ENCODE assay signal across 28 mouse cellular contexts in genomic region chr15:31660133-31660795, GRCm38 (mm10). TPM values are rescaled to one million over a fixed set of nuclear protein-coding genes. Genes with fewer than 3 reads are reported as not detected.
A peak's percentile ranks its signal among the peaks of the same experiment; 100 is the strongest.
DNase-seq lines count a peak whose midpoint lies in the region; ATAC-seq and TF ChIP-seq lines count a peak whose summit lies in the region.
"Had no signal": no experiment of that assay in that cellular context is flagged by ENCODE, and none has a peak within 500 bp of the region (broad histone marks: within the 10 kb centered on the region; RNA-seq: fewer than 3 reads in every experiment).

No protein-coding gene starts in this region.

- H3K4me2 ChIP-seq in forebrain, postnatal 0 days (ENCODE audit: low read depth), result no peak overlapping the region
- H3K4me2 ChIP-seq in kidney, embryonic 14.5 days (replicated peaks; ENCODE audit: low read depth, low read length), result no peak overlapping the region
- H3K4me2 ChIP-seq in midbrain, embryonic 15.5 days, result no peak overlapping the region
- no peak overlapping the region for H3K4me2 ChIP-seq in midbrain, embryonic 11.5 days
- H3K4me2 ChIP-seq: heart, embryonic 11.5 days; liver, embryonic 15.5 days; lung, embryonic 15.5 days had no signal

- no peak for TF ChIP-seq CTCF in forebrain, postnatal 0 days (IDR thresholded peaks at IDR 0.05; ENCODE audit: low read depth)

- H3K36me3 ChIP-seq in forebrain, postnatal 0 days (ENCODE audit: insufficient read depth), result no peaks in the 10 kb centered on the region
- H3K36me3 ChIP-seq in forebrain, embryonic 10.5 days (replicated peaks), result no peaks in the 10 kb centered on the region
- H3K36me3 ChIP-seq in kidney, embryonic 14.5 days (ENCODE audit: control insufficient read depth, insufficient read depth, low read length), result no peaks in the 10 kb centered on the region
- no peaks in the 10 kb centered on the region for H3K36me3 ChIP-seq in midbrain, embryonic 15.5 days (replicated peaks)
- H3K36me3 ChIP-seq in midbrain, embryonic 11.5 days (ENCODE audit: control insufficient read depth, insufficient read depth, low read length), result no peaks in the 10 kb centered on the region
- H3K36me3 ChIP-seq: liver, embryonic 15.5 days; lung, embryonic 15.5 days; midbrain, embryonic 10.5 days had no signal

- no peak for DNase-seq in forebrain, postnatal 0 days
- no peak for DNase-seq in forebrain, embryonic 10.5 days (ENCODE audit: extremely low spot score, low spot score)
- no peak for DNase-seq in kidney, adult 11 months
- no peak for DNase-seq in midbrain, embryonic 11.5 days (ENCODE audit: low spot score, missing footprints)
- DNase-seq in cerebellum, postnatal 36 days, result no peak
- no peak for DNase-seq in urinary bladder, postnatal 25 days (ENCODE audit: low spot score)
- DNase-seq: adrenal gland, adult 2 months; adrenal gland, postnatal 36 days; cerebellum, adult 2 months; cerebellum, postnatal 25 days; gastrocnemius, postnatal 36 days; heart, adult 18-20 months; heart, postnatal 4 days; kidney, adult 8-10 months; liver; right cerebral cortex, adult 18-20 months; spleen, adult 18-20 months; thymus, postnatal 14 days had no signal

- peak; percentile 45; the same call in 1 of the 2 replicates for ATAC-seq in forebrain, postnatal 0 days
- peak; percentile 91 for ATAC-seq in kidney, embryonic 14.5 days (ENCODE audit: low FRiP score, low TSS enrichment)
- ATAC-seq in midbrain, embryonic 15.5 days (replicated peaks), result 0 out of 2 replicates have a peak, but pooled peaks have one; percentile 37
- no peak for ATAC-seq in midbrain, embryonic 11.5 days (ENCODE audit: low FRiP score)
- ATAC-seq: activated CD4-positive, CD25-positive, alpha-beta regulatory T cell, adult 4 months; forebrain, embryonic 14.5 days had no signal

- H3K4me1 ChIP-seq in forebrain, postnatal 0 days (ENCODE audit: insufficient read depth), result no peaks in the 10 kb centered on the region
- peaks cover 6% of the 10 kb centered on the region for H3K4me1 ChIP-seq in forebrain, embryonic 10.5 days
- no peaks in the 10 kb centered on the region for H3K4me1 ChIP-seq in kidney, embryonic 14.5 days (ENCODE audit: control insufficient read depth, insufficient read depth, low read length)
- no peaks in the 10 kb centered on the region for H3K4me1 ChIP-seq in midbrain, embryonic 15.5 days
- H3K4me1 ChIP-seq in midbrain, embryonic 11.5 days (ENCODE audit: control insufficient read depth, insufficient read depth, low read length), result no peaks in the 10 kb centered on the region
- H3K4me1 ChIP-seq: liver, embryonic 15.5 days; lung, embryonic 15.5 days; midbrain, embryonic 10.5 days had no signal

- WGBS in forebrain, postnatal 0 days, result 87% methylated on average over 5 of the region's 5 CpGs
- WGBS in forebrain, embryonic 10.5 days, result 86% methylated on average over 5 of the region's 5 CpGs
- WGBS in kidney, embryonic 14.5 days, result 46% methylated on average over 5 of the region's 5 CpGs
- 80% methylated on average over 5 of the region's 5 CpGs for WGBS in midbrain, embryonic 15.5 days
- WGBS in midbrain, embryonic 11.5 days, result 87% methylated on average over 5 of the region's 5 CpGs

- H3K4me3 ChIP-seq in forebrain, postnatal 0 days (ENCODE audit: low read depth, low read length), result no peak overlapping the region
- H3K4me3 ChIP-seq in forebrain, embryonic 10.5 days, result no peak overlapping the region
- H3K4me3 ChIP-seq in kidney, embryonic 14.5 days (ENCODE audit: low read length), result no peak overlapping the region
- H3K4me3 ChIP-seq in midbrain, embryonic 15.5 days, result no peak overlapping the region
- H3K4me3 ChIP-seq in midbrain, embryonic 11.5 days (ENCODE audit: low read depth, low read length), result no peak overlapping the region
- H3K4me3 ChIP-seq: liver, embryonic 15.5 days; lung, embryonic 15.5 days; midbrain, embryonic 10.5 days; myocyte had no signal

- no peaks in the 10 kb centered on the region for H3K9me3 ChIP-seq in forebrain, postnatal 0 days (ENCODE audit: low read length)
- H3K9me3 ChIP-seq in forebrain, embryonic 10.5 days, result no peaks in the 10 kb centered on the region
- H3K9me3 ChIP-seq in kidney, embryonic 14.5 days (ENCODE audit: control insufficient read depth, low read length), result no peaks in the 10 kb centered on the region
- H3K9me3 ChIP-seq in midbrain, embryonic 15.5 days, result no peaks in the 10 kb centered on the region
- H3K9me3 ChIP-seq in midbrain, embryonic 11.5 days (ENCODE audit: control insufficient read depth, low read length), result no peaks in the 10 kb centered on the region
- H3K9me3 ChIP-seq: liver, embryonic 15.5 days; lung, embryonic 15.5 days; midbrain, embryonic 10.5 days had no signal

- H3K9ac ChIP-seq in forebrain, postnatal 0 days, result no peak overlapping the region
- H3K9ac ChIP-seq in kidney, embryonic 14.5 days (ENCODE audit: low read depth, low read length), result no peak overlapping the region
- H3K9ac ChIP-seq in midbrain, embryonic 15.5 days, result no peak overlapping the region
- no peak overlapping the region for H3K9ac ChIP-seq in midbrain, embryonic 11.5 days (ENCODE audit: low read length)
- H3K9ac ChIP-seq: liver, embryonic 15.5 days; lung, embryonic 15.5 days had no signal

- H3K27ac ChIP-seq in forebrain, postnatal 0 days (ENCODE audit: low read depth, low read length), result no peak overlapping the region
- no peak overlapping the region for H3K27ac ChIP-seq in forebrain, embryonic 10.5 days
- H3K27ac ChIP-seq in kidney, embryonic 14.5 days (ENCODE audit: low read depth, low read length), result no peak overlapping the region
- no peak overlapping the region for H3K27ac ChIP-seq in midbrain, embryonic 15.5 days
- no peak overlapping the region for H3K27ac ChIP-seq in midbrain, embryonic 11.5 days (ENCODE audit: low read depth, low read length)
- H3K27ac ChIP-seq: liver, embryonic 15.5 days; lung, embryonic 15.5 days; midbrain, embryonic 10.5 days had no signal

- H3K27me3 ChIP-seq in forebrain, postnatal 0 days (ENCODE audit: insufficient read depth, low read length), result no peaks in the 10 kb centered on the region
- no peaks in the 10 kb centered on the region for H3K27me3 ChIP-seq in forebrain, embryonic 10.5 days (ENCODE audit: poor library complexity, severe bottlenecking)
- no peaks in the 10 kb centered on the region for H3K27me3 ChIP-seq in kidney, embryonic 14.5 days (ENCODE audit: control insufficient read depth, insufficient read depth, low read length)
- no peaks in the 10 kb centered on the region for H3K27me3 ChIP-seq in midbrain, embryonic 15.5 days (replicated peaks)
- no peaks in the 10 kb centered on the region for H3K27me3 ChIP-seq in midbrain, embryonic 11.5 days (ENCODE audit: control insufficient read depth, insufficient read depth, low read length)
- H3K27me3 ChIP-seq: CH12.LX; liver, embryonic 15.5 days; lung, embryonic 15.5 days had no signal

RNA-seq across cellular contexts. Expression of gene Fam173b, which starts 58.6 kb away (rescaled TPM):
- total RNA-seq in forebrain, postnatal 0 days (2014; rRNA removed), result 10.7 and 16.5 TPM in 2 replicates
- 6.6 and 7.0 TPM in 2 replicates for polyA plus RNA-seq in forebrain, postnatal 0 days (2015; fragmentation: Nextera tagmentation; extraction: Ambion mirVana)
- polyA plus RNA-seq in forebrain, embryonic 10.5 days (2016; fragmentation: Nextera tagmentation; extraction: Ambion mirVana), result 15.8 and 16.6 TPM in 2 replicates
- polyA plus RNA-seq in kidney, embryonic 14.5 days (2014; fragmentation: Nextera tagmentation; extraction: Ambion mirVana), result 12.3 and 13.1 TPM in 2 replicates
- polyA plus RNA-seq in midbrain, embryonic 15.5 days (2015; fragmentation: Nextera tagmentation; extraction: Ambion mirVana), result 9.2 and 10.6 TPM in 2 replicates
- 14.0 and 14.6 TPM in 2 replicates for polyA plus RNA-seq in midbrain, embryonic 11.5 days (2014; fragmentation: Nextera tagmentation; extraction: Ambion mirVana)

RNA-seq across cellular contexts. Expression of gene Cct5, which starts 58.7 kb away (rescaled TPM):
- total RNA-seq in forebrain, postnatal 0 days (2014; rRNA removed), result 409 and 464 TPM in 2 replicates
- polyA plus RNA-seq in forebrain, postnatal 0 days (2015; fragmentation: Nextera tagmentation; extraction: Ambion mirVana), result 473 and 554 TPM in 2 replicates
- polyA plus RNA-seq in forebrain, embryonic 10.5 days (2016; fragmentation: Nextera tagmentation; extraction: Ambion mirVana), result 803 and 810 TPM in 2 replicates
- 639 and 654 TPM in 2 replicates for polyA plus RNA-seq in kidney, embryonic 14.5 days (2014; fragmentation: Nextera tagmentation; extraction: Ambion mirVana)
- 484 and 504 TPM in 2 replicates for polyA plus RNA-seq in midbrain, embryonic 15.5 days (2015; fragmentation: Nextera tagmentation; extraction: Ambion mirVana)
- polyA plus RNA-seq in midbrain, embryonic 11.5 days (2014; fragmentation: Nextera tagmentation; extraction: Ambion mirVana), result 728 and 743 TPM in 2 replicates
